Mouse (Mus musculus) ovary, postnatal 14 days (tissue): ENCODE data around the gene Arf6.

ENCODE experiments used
- DNase-seq: peaks from one replicate; pipeline ENCODE4 v3.0.0; 2022; ENCODE audit warnings: low spot score

Arf6 gene

GRCm38 (mm10) chr12:69413303-69413702 lies 41.4 kb downstream of the Arf6 start:
- DNase-seq = no peak

DNA sequence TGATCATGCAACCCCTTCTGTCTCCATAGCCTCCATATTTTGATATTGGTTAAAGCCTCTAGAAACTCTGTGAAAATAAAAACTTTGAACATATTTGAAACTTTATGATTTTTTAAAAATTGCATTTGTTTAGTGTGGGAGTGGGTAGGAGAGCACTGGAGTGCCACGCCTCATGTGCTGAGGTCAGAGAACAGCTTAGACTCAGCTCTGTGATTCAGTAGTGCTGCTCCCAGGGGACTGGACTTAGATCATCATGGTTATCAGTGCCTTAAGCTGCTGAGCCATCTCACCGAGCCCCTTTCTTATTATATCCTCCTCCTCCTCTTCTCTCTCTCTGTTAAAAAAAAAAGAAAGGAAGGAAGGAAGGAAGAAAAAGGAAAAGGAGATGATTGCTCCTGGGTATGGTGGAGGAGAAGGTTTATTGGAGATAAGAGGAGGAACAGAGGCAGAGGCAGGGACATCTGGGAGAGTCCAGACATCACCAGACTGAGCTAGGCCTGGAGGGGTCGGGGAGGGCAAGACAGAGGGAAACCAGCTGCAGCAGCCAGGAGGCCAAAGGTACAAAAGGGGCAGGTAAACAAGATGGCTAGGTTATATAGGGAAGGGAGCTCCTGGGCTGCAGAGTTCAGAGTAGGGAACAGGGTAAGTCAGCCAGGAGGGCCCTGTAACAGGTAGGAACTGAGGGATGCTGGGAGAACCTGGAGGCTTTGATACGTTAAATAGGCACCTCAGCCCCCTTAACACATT lies 43.0 kb downstream of the Arf6 start:
- no peak for DNase-seq

DNA sequence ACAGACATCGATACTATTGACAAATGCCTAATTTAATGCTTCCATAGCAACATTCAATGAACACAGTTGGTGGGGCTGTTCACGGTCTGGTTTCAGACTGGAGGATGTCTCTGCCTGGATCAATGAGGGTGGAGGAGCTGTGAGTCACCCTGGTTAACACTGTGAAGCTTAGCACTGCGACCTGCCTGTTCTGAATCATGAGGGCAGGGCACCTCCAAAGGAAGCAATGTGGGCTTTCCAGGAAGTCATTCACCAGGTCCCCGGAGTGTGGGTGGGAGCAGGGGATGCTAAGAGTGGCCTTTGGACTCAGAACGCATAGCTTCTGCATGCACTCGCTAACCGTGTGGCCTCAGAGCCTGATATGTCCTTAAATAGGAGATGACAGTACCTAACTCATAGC lies 44.8 kb downstream of the Arf6 start:
- no peak for DNase-seq

GRCm38 (mm10) chr12:69417701-69418291 lies 45.8 kb downstream of the Arf6 start:
- no peak for DNase-seq

DNA sequence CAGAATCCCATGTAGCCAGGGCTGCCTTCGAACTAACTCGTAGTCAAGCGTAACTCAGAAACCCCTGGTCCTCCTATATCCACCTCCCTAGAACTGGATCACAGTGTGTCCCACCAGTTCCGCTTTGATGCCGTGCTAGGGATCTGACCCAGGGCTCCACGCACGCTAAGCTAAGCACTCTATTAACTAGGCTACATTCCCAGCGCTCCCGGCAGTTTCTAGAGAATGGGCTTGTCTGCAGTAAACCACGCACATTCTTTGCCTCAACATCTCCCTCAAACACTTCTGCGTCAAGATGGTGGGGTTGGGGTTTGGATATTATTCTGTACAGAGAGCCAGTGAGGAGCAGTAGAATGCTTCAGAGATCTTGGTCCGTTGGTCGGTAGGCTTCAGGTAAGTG lies 46.7 kb downstream of the Arf6 start:
- no peak for DNase-seq

DNA sequence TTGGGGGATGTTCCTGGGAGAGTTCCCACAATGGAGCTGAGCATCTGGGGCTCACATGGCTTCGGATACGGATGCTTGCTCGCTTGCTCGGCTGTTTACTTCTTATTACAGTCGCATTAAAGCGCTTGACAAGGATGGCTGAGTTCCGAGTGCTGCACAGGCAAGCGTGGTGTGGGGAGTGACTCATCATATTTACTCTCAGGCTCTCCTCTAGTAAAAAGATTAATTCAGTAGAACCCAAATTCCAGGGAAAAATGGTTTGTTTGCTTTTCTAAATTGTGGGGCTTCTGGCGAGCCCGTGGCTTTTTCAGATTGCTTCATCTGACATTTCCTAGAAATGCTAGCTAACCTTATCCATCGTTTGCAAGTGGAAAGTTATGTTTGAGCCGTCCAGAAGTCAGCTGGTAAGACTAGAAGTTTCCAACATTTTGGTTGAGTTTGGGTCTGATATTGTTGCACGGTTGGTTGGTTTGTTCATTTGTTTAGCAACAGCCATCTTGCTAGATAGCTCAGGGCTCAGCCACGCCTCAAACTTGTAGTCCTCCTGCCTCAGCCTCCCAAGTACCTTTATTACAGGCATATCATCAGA lies 47.2 kb downstream of the Arf6 start:
- DNase-seq = no peak

DNA sequence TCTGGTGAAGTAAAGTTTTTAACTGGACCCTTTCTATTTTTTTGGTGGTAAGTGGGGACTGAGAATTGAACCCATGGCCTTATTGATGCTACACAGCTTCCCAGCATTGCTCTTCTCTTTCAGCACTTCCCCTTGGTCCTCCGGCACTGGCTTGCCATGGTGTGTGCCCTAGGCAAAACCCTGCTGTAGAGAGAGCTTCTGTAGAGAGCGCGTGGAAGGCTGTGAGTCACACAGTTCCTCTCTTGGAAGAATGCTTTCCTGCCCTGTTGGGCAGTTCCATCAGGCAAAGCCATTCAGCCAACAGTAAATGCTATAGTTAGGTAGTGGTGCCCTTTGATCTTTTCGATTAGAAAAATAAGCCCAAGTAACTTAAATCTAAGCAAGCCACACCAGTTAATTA lies 47.7 kb downstream of the Arf6 start:
- DNase-seq = no peak

GRCm38 (mm10) chr12:69420716-69421115 lies 48.8 kb downstream of the Arf6 start:
- no peak for DNase-seq

- no peak for DNase-seq
Observed at GRCm38 (mm10) chr12:69422827-69423537, 51.0 kb downstream of the Arf6 start.
